Mouse (Mus musculus): Measurements from ENCODE around the gene Itgbl1. TPM values are rescaled to one million over a fixed set of nuclear protein-coding genes. Genes with fewer than 3 reads are reported as not detected.

Itgbl1 gene
- polyA plus RNA-seq, 1 experiment = not detected

DNA sequence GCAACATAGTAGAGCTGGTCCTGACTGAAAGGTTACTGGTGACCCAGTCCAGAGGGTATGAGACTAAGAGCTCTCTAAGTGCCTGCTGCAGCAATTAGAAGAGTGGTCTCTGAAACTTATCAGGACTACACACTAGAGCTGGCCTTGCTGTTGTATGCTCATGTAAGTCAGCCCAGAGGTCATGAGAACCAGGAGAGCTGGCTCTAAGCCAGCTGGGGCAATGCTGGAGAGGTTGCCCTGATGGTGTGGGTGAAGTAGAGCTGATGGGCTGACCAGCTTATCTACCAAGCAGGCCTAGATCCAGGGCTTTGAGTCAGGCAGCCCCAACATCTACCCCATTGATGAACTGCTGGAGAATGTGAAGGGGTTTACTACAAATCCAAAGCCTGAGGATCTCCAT is 142.0 kb downstream of the Itgbl1 start:
- no peaks in the 10 kb centered on the region for H3K36me3 ChIP-seq (ENCODE audit: control insufficient read depth, insufficient read depth, low read length)
- no peak for TF ChIP-seq POLR2A (IDR thresholded peaks at IDR 0.05; ENCODE audit: low read depth, low read length)
- TF ChIP-seq CTCF (IDR thresholded peaks at IDR 0.05; ENCODE audit: extremely low read depth, insufficient read length, insufficient replicate concordance, low read depth, low read length) = no peak
- H3K4me1 ChIP-seq (ENCODE audit: control insufficient read depth, insufficient read depth, insufficient read length, low read length) = no peaks in the 10 kb centered on the region
- H3K27me3 ChIP-seq (ENCODE audit: control insufficient read depth, insufficient read depth, low read length) = no peaks in the 10 kb centered on the region
- no peak overlapping the region for H3K27ac ChIP-seq (ENCODE audit: insufficient read depth, low read depth, low read length)
- H3K4me3 ChIP-seq (ENCODE audit: low read depth, low read length) = no peak overlapping the region

GRCm38 (mm10) chr14:123837662-123838061 is 177.9 kb downstream of the Itgbl1 start:
- no peak for TF ChIP-seq POLR2A (IDR thresholded peaks at IDR 0.05; ENCODE audit: low read depth, low read length)
- TF ChIP-seq CTCF (IDR thresholded peaks at IDR 0.05; ENCODE audit: extremely low read depth, insufficient read length, insufficient replicate concordance, low read depth, low read length) = no peak
- no peaks in the 10 kb centered on the region for H3K4me1 ChIP-seq (ENCODE audit: control insufficient read depth, insufficient read depth, insufficient read length, low read length)
- WGBS = 77% methylated on average over 5 of the region's 5 CpGs
- H3K27ac ChIP-seq (ENCODE audit: insufficient read depth, low read depth, low read length) = no peak overlapping the region
- H3K36me3 ChIP-seq (ENCODE audit: control insufficient read depth, insufficient read depth, low read length) = no peaks in the 10 kb centered on the region
- no peaks in the 10 kb centered on the region for H3K27me3 ChIP-seq (ENCODE audit: control insufficient read depth, insufficient read depth, low read length)
- H3K4me3 ChIP-seq (ENCODE audit: low read depth, low read length) = no peak overlapping the region

- TF ChIP-seq POLR2A (IDR thresholded peaks at IDR 0.05; ENCODE audit: low read depth, low read length) = no peak
- TF ChIP-seq CTCF (IDR thresholded peaks at IDR 0.05; ENCODE audit: extremely low read depth, insufficient read length, insufficient replicate concordance, low read depth, low read length) = no peak
These were observed 184.1 kb downstream of the Itgbl1 start for GRCm38 (mm10) chr14:123843675-123844425.

DNA sequence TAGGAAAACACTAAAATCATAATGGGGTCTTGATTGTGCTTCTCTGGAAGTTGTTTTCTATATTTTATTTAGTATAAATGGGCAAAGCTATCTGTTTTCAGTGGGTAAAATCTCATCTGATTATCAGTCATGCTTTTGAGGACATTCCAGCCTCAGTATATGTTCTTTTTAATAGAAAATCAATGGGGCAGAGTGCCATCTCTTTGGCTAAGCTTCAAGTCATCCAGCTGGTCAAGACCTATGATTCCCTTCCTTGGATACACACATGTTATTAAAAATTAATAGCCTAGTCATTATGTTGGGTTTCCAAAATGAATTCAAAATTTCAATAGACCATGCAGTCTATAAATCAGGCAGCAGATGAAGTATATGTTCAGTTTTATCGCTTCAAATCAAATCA is 204.8 kb downstream of the Itgbl1 start:
- no peaks in the 10 kb centered on the region for H3K27me3 ChIP-seq (ENCODE audit: control insufficient read depth, insufficient read depth, low read length)
- TF ChIP-seq POLR2A (IDR thresholded peaks at IDR 0.05; ENCODE audit: low read depth, low read length) = no peak
- TF ChIP-seq CTCF (IDR thresholded peaks at IDR 0.05; ENCODE audit: extremely low read depth, insufficient read length, insufficient replicate concordance, low read depth, low read length) = no peak
- no peak overlapping the region for H3K27ac ChIP-seq (ENCODE audit: insufficient read depth, low read depth, low read length)
- WGBS = 78% methylated on average over 1 of the region's 1 CpGs
- H3K4me1 ChIP-seq (ENCODE audit: control insufficient read depth, insufficient read depth, insufficient read length, low read length) = no peaks in the 10 kb centered on the region
- H3K4me3 ChIP-seq (ENCODE audit: low read depth, low read length) = no peak overlapping the region
- no peaks in the 10 kb centered on the region for H3K36me3 ChIP-seq (ENCODE audit: control insufficient read depth, insufficient read depth, low read length)

More at GRCm38 (mm10) chr14:123843675-123844425, 184.1 kb downstream of the Itgbl1 start:
- H3K36me3 ChIP-seq (ENCODE audit: control insufficient read depth, insufficient read depth, low read length) = no peaks in the 10 kb centered on the region
- 68% methylated on average over 8 of the region's 8 CpGs for WGBS
- H3K27me3 ChIP-seq (ENCODE audit: control insufficient read depth, insufficient read depth, low read length) = no peaks in the 10 kb centered on the region
- no peak overlapping the region for H3K27ac ChIP-seq (ENCODE audit: insufficient read depth, low read depth, low read length)
- no peak overlapping the region for H3K4me3 ChIP-seq (ENCODE audit: low read depth, low read length)
- H3K4me1 ChIP-seq (ENCODE audit: control insufficient read depth, insufficient read depth, insufficient read length, low read length) = no peaks in the 10 kb centered on the region

DNA sequence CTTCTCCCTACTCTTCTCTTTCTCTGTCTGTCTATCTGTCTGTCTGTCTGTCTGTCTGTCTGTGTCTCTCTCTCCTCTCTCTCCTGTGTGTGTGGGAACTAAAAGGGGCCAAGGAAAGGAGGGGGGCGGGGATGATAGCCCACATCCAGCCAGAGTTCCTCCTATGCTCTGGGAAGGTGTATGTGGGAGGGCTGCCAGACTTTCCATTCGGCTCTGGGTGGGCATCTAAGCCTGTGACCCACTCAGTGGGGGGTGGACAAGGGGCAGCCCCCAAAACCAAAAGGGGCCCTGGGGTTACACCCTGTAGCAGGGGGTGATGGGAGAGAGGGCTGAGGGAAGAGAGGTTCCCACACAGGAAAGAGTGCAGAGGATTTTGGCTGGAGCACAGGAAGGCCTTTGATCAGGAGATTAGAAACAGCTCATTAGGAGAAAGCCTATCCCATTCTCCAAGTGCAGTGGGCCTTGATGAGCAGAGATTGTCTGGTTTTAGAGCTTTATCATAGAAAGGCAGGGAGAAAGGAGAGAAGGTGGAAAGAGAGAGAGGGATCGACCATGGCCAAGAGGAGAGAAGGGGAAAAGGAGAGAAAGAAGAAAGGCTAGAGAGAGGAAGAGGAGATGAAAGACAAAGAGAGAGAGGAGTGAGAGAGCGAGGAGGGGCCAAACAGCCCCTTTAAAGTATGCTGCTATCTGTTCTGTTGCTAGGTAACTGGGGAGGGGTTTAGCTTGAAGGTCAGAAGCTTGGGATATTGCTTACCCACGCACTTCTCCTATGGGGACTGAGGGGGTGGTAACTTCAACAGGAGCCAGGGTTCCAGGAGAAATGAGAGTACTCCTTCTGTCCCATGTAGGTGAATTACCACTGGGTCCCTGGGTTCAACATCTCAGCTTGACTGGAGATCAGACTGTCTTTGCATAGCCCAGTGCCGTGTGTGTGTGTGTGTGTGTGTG is 206.3 kb downstream of the Itgbl1 start:
- H3K4me1 ChIP-seq (ENCODE audit: control insufficient read depth, insufficient read depth, insufficient read length, low read length) = no peaks in the 10 kb centered on the region
- H3K36me3 ChIP-seq (ENCODE audit: control insufficient read depth, insufficient read depth, low read length) = no peaks in the 10 kb centered on the region
- H3K27me3 ChIP-seq (ENCODE audit: control insufficient read depth, insufficient read depth, low read length) = no peaks in the 10 kb centered on the region
- no peak overlapping the region for H3K27ac ChIP-seq (ENCODE audit: insufficient read depth, low read depth, low read length)
- H3K4me3 ChIP-seq (ENCODE audit: low read depth, low read length) = no peak overlapping the region
- TF ChIP-seq POLR2A (IDR thresholded peaks at IDR 0.05; ENCODE audit: low read depth, low read length) (no peak), CTCF (IDR thresholded peaks at IDR 0.05; ENCODE audit: extremely low read depth, insufficient read length, insufficient replicate concordance, low read depth, low read length) (no peak)
- WGBS = 43% methylated on average over 6 of the region's 6 CpGs

GRCm38 (mm10) chr14:123927903-123928302 is 268.1 kb downstream of the Itgbl1 start:
- 84% methylated on average over 1 of the region's 1 CpGs for WGBS
- H3K27me3 ChIP-seq (ENCODE audit: control insufficient read depth, insufficient read depth, low read length) = no peaks in the 10 kb centered on the region
- no peak overlapping the region for H3K27ac ChIP-seq (ENCODE audit: insufficient read depth, low read depth, low read length)
- no peaks in the 10 kb centered on the region for H3K4me1 ChIP-seq (ENCODE audit: control insufficient read depth, insufficient read depth, insufficient read length, low read length)
- TF ChIP-seq POLR2A (IDR thresholded peaks at IDR 0.05; ENCODE audit: low read depth, low read length) = no peak
- no peaks in the 10 kb centered on the region for H3K36me3 ChIP-seq (ENCODE audit: control insufficient read depth, insufficient read depth, low read length)
- H3K4me3 ChIP-seq (ENCODE audit: low read depth, low read length) = no peak overlapping the region

GRCm38 (mm10) chr14:123966531-123966930 is 306.8 kb downstream of the Itgbl1 start:
- Histone ChIP-seq H3K36me3 (ENCODE audit: control insufficient read depth, insufficient read depth, low read length) (no peaks in the 10 kb centered on the region), H3K27ac (ENCODE audit: insufficient read depth, low read depth, low read length) (no peak overlapping the region), H3K4me1 (ENCODE audit: control insufficient read depth, insufficient read depth, insufficient read length, low read length) (no peaks in the 10 kb centered on the region), H3K4me3 (ENCODE audit: low read depth, low read length) (no peak overlapping the region), H3K27me3 (ENCODE audit: control insufficient read depth, insufficient read depth, low read length) (no peaks in the 10 kb centered on the region)
- WGBS = 52% methylated on average over 2 of the region's 2 CpGs
- no peak for TF ChIP-seq POLR2A (IDR thresholded peaks at IDR 0.05; ENCODE audit: low read depth, low read length)
- TF ChIP-seq CTCF (IDR thresholded peaks at IDR 0.05; ENCODE audit: extremely low read depth, insufficient read length, insufficient replicate concordance, low read depth, low read length) = no peak

Measured in small intestine, adult 2 months (tissue).